Comparison of ENCODE assay signal across 8 mouse cellular contexts in genomic region chr7:65370787-65371616, GRCm38 (mm10).
A peak's percentile ranks its signal among the peaks of the same experiment; 100 is the strongest.
DNase-seq lines count a peak whose midpoint lies in the region; ATAC-seq and TF ChIP-seq lines count a peak whose summit lies in the region.

No protein-coding gene starts in this region.

- H3K27me3 ChIP-seq in G1E (ENCODE audit: insufficient read depth, low read length): no peaks in the 10 kb centered on the region
- H3K27me3 ChIP-seq in lung, embryonic 14.5 days (ENCODE audit: insufficient read depth, low read length): no peaks in the 10 kb centered on the region

- peak; percentile 26; the same call in 1 of the 2 replicates for ATAC-seq in G1E (ENCODE audit: extremely low read depth, insufficient number of reproducible peaks, low FRiP score, poor library complexity, severe bottlenecking)
- ATAC-seq in lung, embryonic 14.5 days (ENCODE audit: insufficient read depth): peak; percentile 92

- peak overlapping the region; percentile 84 for H3K4me3 ChIP-seq in G1E (ENCODE audit: low read depth, low read length)
- H3K4me3 ChIP-seq in lung, embryonic 14.5 days (ENCODE audit: low read depth, low read length): peak overlapping the region; percentile 81

- WGBS in lung, embryonic 14.5 days: under 1% methylated on average over 84 of the region's 92 CpGs

- H3K9me3 ChIP-seq in G1E (replicated peaks): no peaks in the 10 kb centered on the region
- H3K9me3 ChIP-seq in lung, embryonic 14.5 days (ENCODE audit: low read depth, low read length): no peaks in the 10 kb centered on the region

- H3K4me2 ChIP-seq in lung, embryonic 14.5 days: peak overlapping the region; percentile 75

- H3K27ac ChIP-seq in lung, embryonic 14.5 days (ENCODE audit: low read depth): peak overlapping the region; percentile 97

- H3K36me3 ChIP-seq in G1E (replicated peaks): peaks cover 4% of the 10 kb centered on the region
- no peaks in the 10 kb centered on the region for H3K36me3 ChIP-seq in lung, embryonic 14.5 days (ENCODE audit: insufficient read depth)

- H3K9ac ChIP-seq in lung, embryonic 14.5 days: peak overlapping the region; percentile 90

- no peak for TF ChIP-seq CTCF in G1E (IDR thresholded peaks at IDR 0.05; ENCODE audit: low read depth, low read length)
- no peak for TF ChIP-seq CTCF in lung, embryonic 14.5 days (IDR thresholded peaks at IDR 0.05; ENCODE audit: low read depth)

- DNase-seq in G1E (ENCODE audit: low spot score): peak; percentile 73
- peak; percentile 61 for DNase-seq in cerebellum, adult 9-10 months
- DNase-seq in forelimb bud, embryonic 11.5 days (ENCODE audit: low read depth, low spot score): peak; percentile 77
- DNase-seq in heart, postnatal 4 days: peak; percentile 95
- DNase-seq in layer of hippocampus, adult 9-10 months (ENCODE audit: low spot score): peak; percentile 70
- DNase-seq in lung, embryonic 14.5 days: peak; percentile 95
- peak; percentile 90 for DNase-seq in ovary, postnatal 10 days (ENCODE audit: low spot score)
- peak; percentile 23 for DNase-seq in thymus, postnatal 0 days (ENCODE audit: low spot score)

- peaks cover 55% of the 10 kb centered on the region for H3K4me1 ChIP-seq in G1E (ENCODE audit: insufficient read depth, low read depth, low read length)
- peaks cover 7% of the 10 kb centered on the region; the same call in 1 of the 2 replicates for H3K4me1 ChIP-seq in lung, embryonic 14.5 days (ENCODE audit: insufficient read depth)

Comparison
In these comparisons a context has a peak if more than half of its experiments do, and no peak if none do; other contexts are left out.
1. Peak in every context shown above with its lines: DNase-seq, ATAC-seq, H3K4me3 ChIP-seq and H3K27ac ChIP-seq.
2. DNase-seq: peak in every context shown above with its lines; median percentile 95 in heart, postnatal 4 days; 95 in lung, embryonic 14.5 days; 90 in ovary, postnatal 10 days; 77 in forelimb bud, embryonic 11.5 days; 73 in G1E; 70 in layer of hippocampus, adult 9-10 months; 61 in cerebellum, adult 9-10 months; 23 in thymus, postnatal 0 days.